Mouse (Mus musculus): ENCODE measurements around the gene Rbbp5. TPM values are rescaled to one million over a fixed set of nuclear protein-coding genes. Genes with fewer than 3 reads are reported as not detected.
"Not testable (repeated sequence)": the region's sequence is repeated elsewhere in the genome, so short reads cannot be mapped to it uniquely, and the experiment has no call there.

The Rbbp5 gene
- polyA plus RNA-seq, 1 experiment from 2014 or later = 41.9 TPM

DNA sequence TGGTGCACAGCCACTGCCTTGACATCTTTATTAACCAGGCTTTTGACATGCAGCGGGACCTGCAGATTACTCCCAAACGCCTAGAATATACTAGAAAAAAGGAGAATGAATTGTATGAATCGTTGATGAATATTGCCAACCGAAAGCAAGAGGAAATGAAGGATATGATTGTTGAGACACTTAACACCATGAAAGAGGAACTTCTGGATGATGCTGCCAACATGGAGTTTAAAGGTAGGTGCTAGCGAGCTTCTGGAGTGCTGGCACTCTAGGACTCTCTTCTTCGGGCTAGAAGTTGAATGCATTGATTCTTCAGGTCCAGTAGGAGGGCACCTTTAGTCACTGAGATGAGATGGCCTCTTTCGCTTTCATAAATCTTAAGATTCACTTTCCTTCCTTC is 27.4 kb upstream of the Rbbp5 start:
- H3K4me2 ChIP-seq (ENCODE audit: low read depth, low read length) = no peak overlapping the region
- no peaks in the 10 kb centered on the region for H3K9me3 ChIP-seq (ENCODE audit: control insufficient read depth, low read length)
- ATAC-seq (ENCODE audit: low read depth) = no peak
- no peak overlapping the region for H3K27ac ChIP-seq (ENCODE audit: low read depth, low read length)
- WGBS = 95% methylated on average over 7 of the region's 7 CpGs
- no peak overlapping the region for H3K4me3 ChIP-seq (ENCODE audit: low read depth, low read length)
- no peaks in the 10 kb centered on the region for H3K4me1 ChIP-seq (ENCODE audit: control insufficient read depth, insufficient read depth, low read length)
- no peaks in the 10 kb centered on the region for H3K27me3 ChIP-seq (ENCODE audit: control insufficient read depth, insufficient read depth, low read length)
- H3K9ac ChIP-seq (replicated peaks; ENCODE audit: low read depth, low read length) = no peak overlapping the region
- peaks cover 22% of the 10 kb centered on the region; the same call in 1 of the 2 replicates for H3K36me3 ChIP-seq (ENCODE audit: control insufficient read depth, insufficient read depth, low read length)

DNA sequence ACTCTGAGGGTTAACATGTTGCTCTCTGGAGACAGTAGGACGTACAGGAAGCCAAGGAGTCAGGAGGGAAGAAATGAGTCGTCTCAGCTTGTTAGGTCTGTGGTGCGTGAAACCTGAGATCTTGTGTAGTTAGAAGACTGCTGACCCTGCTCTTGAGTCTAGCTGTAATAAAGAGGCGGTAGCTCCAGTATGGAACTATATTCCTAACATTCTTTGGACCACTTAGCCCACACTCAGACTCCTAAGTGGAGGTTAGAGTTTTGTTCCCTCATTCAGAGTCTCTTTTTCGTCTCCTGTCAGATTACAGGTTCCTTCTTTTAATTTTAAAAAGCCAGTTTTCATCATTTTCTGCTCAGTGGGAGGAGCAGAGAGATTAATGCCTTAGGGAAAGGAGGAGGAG is 12.5 kb upstream of the Rbbp5 start:
- H3K9me3 ChIP-seq (ENCODE audit: control insufficient read depth, low read length) = no peaks in the 10 kb centered on the region
- H3K9ac ChIP-seq (replicated peaks; ENCODE audit: low read depth, low read length) = no peak overlapping the region
- no peaks in the 10 kb centered on the region for H3K27me3 ChIP-seq (ENCODE audit: control insufficient read depth, insufficient read depth, low read length)
- no peak overlapping the region for H3K27ac ChIP-seq (ENCODE audit: low read depth, low read length)
- no peak overlapping the region for H3K4me3 ChIP-seq (ENCODE audit: low read depth, low read length)
- no peaks in the 10 kb centered on the region for H3K4me1 ChIP-seq (ENCODE audit: control insufficient read depth, insufficient read depth, low read length)
- no peak for ATAC-seq (ENCODE audit: low read depth)
- no peak overlapping the region for H3K4me2 ChIP-seq (ENCODE audit: low read depth, low read length)
- 89% methylated on average over 5 of the region's 5 CpGs for WGBS
- peaks cover 22% of the 10 kb centered on the region; the same call in 1 of the 2 replicates for H3K36me3 ChIP-seq (ENCODE audit: control insufficient read depth, insufficient read depth, low read length)

DNA sequence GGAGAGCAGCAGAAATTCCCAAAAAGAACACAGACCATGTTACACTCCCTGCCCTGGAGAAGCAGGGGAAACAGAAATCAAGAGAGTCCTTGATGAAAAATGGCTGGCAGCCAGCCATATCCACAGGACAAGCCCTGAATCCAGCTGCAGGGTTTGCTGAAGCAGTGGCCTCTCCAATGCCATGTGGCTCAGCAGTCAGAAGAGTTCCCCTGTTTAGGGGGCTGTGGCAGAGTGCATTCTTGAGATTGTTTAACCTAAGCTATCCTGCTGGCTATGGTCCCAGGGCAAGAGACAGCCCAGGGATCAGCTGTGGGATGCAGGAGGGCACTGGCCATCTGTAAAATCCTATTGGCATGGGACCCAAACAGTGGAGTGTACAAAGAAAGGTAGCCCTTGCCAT is 8.2 kb upstream of the Rbbp5 start:
- no peak for ATAC-seq (ENCODE audit: low read depth)
- H3K4me1 ChIP-seq (ENCODE audit: control insufficient read depth, insufficient read depth, low read length) = no peaks in the 10 kb centered on the region
- H3K4me3 ChIP-seq (ENCODE audit: low read depth, low read length) = no peak overlapping the region

DNA sequence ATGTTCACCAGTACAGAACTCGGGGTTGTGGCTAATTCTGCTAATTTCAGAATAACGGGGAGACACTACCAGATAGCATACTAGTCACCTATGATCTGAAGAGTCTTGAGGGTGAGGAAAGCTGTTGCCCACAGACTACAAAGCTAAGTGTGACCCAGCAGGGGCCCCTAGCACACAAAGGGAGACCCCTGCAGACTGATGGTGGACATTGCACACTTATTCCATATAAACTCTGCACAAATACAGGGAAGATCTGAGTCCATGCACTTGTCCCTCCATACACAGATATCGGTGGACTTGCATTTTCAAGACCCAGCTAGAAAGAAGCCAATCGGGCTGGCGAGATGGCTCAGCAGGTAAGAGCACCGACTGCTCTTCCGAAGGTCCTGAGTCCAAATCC is 7.6 kb upstream of the Rbbp5 start:
- ATAC-seq (ENCODE audit: low read depth) = no peak
- H3K4me2 ChIP-seq (ENCODE audit: low read depth, low read length) = no peak overlapping the region
- H3K27ac ChIP-seq (ENCODE audit: low read depth, low read length) = no peak overlapping the region
- H3K27me3 ChIP-seq (ENCODE audit: control insufficient read depth, insufficient read depth, low read length) = no peaks in the 10 kb centered on the region
- no peaks in the 10 kb centered on the region for H3K9me3 ChIP-seq (ENCODE audit: control insufficient read depth, low read length)
- H3K4me1 ChIP-seq (ENCODE audit: control insufficient read depth, insufficient read depth, low read length) = no peaks in the 10 kb centered on the region
- no peak overlapping the region for H3K4me3 ChIP-seq (ENCODE audit: low read depth, low read length)
- H3K36me3 ChIP-seq (ENCODE audit: control insufficient read depth, insufficient read depth, low read length) = 0 out of 2 replicates have a peak, but pooled peaks cover 4% of the 10 kb centered on the region
- H3K9ac ChIP-seq (replicated peaks; ENCODE audit: low read depth, low read length) = no peak overlapping the region
- 92% methylated on average over 7 of the region's 7 CpGs for WGBS

More for the DNA sequence above, 8.2 kb upstream of the Rbbp5 start:
- Histone ChIP-seq H3K4me2 (ENCODE audit: low read depth, low read length) (no peak overlapping the region), H3K9ac (replicated peaks; ENCODE audit: low read depth, low read length) (no peak overlapping the region), H3K36me3 (ENCODE audit: control insufficient read depth, insufficient read depth, low read length) (0 out of 2 replicates have a peak, but pooled peaks cover 7% of the 10 kb centered on the region), H3K27me3 (ENCODE audit: control insufficient read depth, insufficient read depth, low read length) (no peaks in the 10 kb centered on the region), H3K27ac (ENCODE audit: low read depth, low read length) (no peak overlapping the region), H3K9me3 (ENCODE audit: control insufficient read depth, low read length) (no peaks in the 10 kb centered on the region)

DNA sequence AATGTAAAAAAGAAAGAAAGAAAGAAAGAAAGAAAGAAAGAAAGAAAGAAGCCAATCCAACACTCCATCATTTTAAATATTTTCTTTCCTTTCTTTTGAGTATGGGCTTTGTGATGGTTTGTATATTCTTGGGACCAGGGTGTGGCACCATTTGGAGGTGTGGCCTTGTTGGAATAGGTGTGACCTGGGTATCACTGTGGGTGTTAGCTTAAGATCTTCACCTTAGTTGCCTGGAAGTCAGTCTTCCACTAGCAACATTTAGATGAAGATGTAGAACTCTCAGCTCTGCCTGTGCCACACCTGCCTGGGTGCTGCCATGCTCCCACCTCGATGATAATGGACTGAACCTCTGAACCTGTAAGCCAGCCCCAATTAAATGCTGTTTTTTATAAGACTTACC is 7.1 kb upstream of the Rbbp5 start:
- not testable (repeated sequence) for H3K9me3 ChIP-seq (ENCODE audit: control insufficient read depth, low read length); H3K27me3 ChIP-seq (ENCODE audit: control insufficient read depth, insufficient read depth, low read length)

DNA sequence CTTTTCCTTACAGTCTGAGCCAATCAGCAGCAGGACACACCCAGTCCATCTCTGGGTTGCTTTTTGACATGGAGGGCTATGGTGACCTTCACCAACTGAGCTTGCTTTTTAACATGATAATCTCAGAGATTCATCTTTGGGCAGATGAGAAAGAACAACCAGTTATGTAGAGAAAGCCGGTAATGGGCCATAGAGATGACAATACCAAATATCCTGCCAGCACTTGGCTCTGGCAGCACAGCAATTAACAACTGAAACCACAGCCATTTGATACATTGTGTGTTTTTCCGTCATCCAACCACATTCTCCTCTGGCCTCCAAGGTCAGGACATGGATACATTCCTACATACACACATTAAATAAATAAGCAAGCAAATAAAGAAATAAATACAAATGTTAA is 6.1 kb upstream of the Rbbp5 start:
- H3K27me3 ChIP-seq (ENCODE audit: control insufficient read depth, insufficient read depth, low read length) = no peaks in the 10 kb centered on the region
- H3K9ac ChIP-seq (replicated peaks; ENCODE audit: low read depth, low read length) = no peak overlapping the region
- no peak for ATAC-seq (ENCODE audit: low read depth)
- H3K4me1 ChIP-seq (ENCODE audit: control insufficient read depth, insufficient read depth, low read length) = peaks cover 5% of the 10 kb centered on the region; the same call in 1 of the 2 replicates
- H3K36me3 ChIP-seq (ENCODE audit: control insufficient read depth, insufficient read depth, low read length) = 0 out of 2 replicates have a peak, but pooled peaks cover 4% of the 10 kb centered on the region
- H3K4me3 ChIP-seq (ENCODE audit: low read depth, low read length) = no peak overlapping the region
- no peak overlapping the region for H3K27ac ChIP-seq (ENCODE audit: low read depth, low read length)
- no peak overlapping the region for H3K4me2 ChIP-seq (ENCODE audit: low read depth, low read length)
- H3K9me3 ChIP-seq (ENCODE audit: control insufficient read depth, low read length) = no peaks in the 10 kb centered on the region
- 94% methylated on average over 2 of the region's 2 CpGs for WGBS

More for the DNA sequence above, 7.1 kb upstream of the Rbbp5 start:
- H3K4me2 ChIP-seq (ENCODE audit: low read depth, low read length); H3K27ac ChIP-seq (ENCODE audit: low read depth, low read length); H3K9ac ChIP-seq (replicated peaks; ENCODE audit: low read depth, low read length); H3K36me3 ChIP-seq (ENCODE audit: control insufficient read depth, insufficient read depth, low read length); H3K4me3 ChIP-seq (ENCODE audit: low read depth, low read length); H3K4me1 ChIP-seq (ENCODE audit: control insufficient read depth, insufficient read depth, low read length); ATAC-seq (ENCODE audit: low read depth): not testable (repeated sequence)
- 96% methylated on average over 1 of the region's 1 CpGs for WGBS

DNA sequence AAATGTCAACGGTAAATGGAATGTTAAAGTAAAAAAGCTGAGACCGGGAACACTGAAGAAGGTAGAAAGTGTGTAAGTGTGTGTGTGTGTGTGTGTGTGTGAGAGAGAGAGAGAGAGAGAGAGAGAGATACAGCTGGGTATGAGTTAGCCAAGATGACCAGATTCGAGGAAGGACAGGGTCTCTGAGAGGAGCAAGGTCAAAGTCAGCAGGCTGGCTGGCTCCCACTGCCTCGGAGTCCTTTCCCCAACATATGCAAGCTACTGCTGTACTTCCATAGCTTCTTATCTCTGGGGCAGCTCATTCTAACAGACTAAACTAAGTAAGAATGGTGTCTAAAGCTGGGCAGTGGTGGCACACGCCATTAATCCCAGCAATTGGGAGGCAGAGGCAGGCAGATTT is 5.7 kb upstream of the Rbbp5 start:
- Histone ChIP-seq H3K4me3 (ENCODE audit: low read depth, low read length) (no peak overlapping the region), H3K4me1 (ENCODE audit: control insufficient read depth, insufficient read depth, low read length) (peaks cover 8% of the 10 kb centered on the region; the same call in 1 of the 2 replicates), H3K4me2 (ENCODE audit: low read depth, low read length) (no peak overlapping the region), H3K9ac (replicated peaks; ENCODE audit: low read depth, low read length) (no peak overlapping the region), H3K9me3 (ENCODE audit: control insufficient read depth, low read length) (no peaks in the 10 kb centered on the region), H3K27ac (ENCODE audit: low read depth, low read length) (no peak overlapping the region), H3K27me3 (ENCODE audit: control insufficient read depth, insufficient read depth, low read length) (no peaks in the 10 kb centered on the region), H3K36me3 (ENCODE audit: control insufficient read depth, insufficient read depth, low read length) (0 out of 2 replicates have a peak, but pooled peaks cover 4% of the 10 kb centered on the region)
- 94% methylated on average over 5 of the region's 5 CpGs for WGBS
- ATAC-seq (ENCODE audit: low read depth) = no peak

DNA sequence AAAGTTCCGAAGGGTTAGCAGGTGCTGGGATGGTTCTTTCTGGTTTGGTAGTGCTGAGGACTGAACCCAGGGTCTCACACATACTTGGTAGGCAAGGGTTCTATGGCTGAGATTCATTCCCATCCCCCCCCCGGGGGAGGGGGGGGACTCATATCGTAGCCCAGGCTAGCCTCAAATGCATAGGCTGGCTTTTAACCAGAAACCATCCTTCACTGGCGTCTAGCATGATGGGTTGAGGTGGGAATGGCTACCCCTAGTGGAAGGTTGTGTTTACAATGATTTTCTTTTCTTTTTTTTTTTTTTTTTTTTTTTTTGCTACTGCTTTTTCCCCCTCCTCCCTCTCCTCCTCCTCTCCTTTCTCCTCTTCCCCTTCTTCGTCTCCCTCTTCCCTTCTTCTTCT is 4.6 kb upstream of the Rbbp5 start:
- Histone ChIP-seq H3K27ac (ENCODE audit: low read depth, low read length) (no peak overlapping the region), H3K36me3 (ENCODE audit: control insufficient read depth, insufficient read depth, low read length) (no peaks in the 10 kb centered on the region), H3K4me2 (ENCODE audit: low read depth, low read length) (no peak overlapping the region), H3K9ac (replicated peaks; ENCODE audit: low read depth, low read length) (no peak overlapping the region), H3K4me1 (ENCODE audit: control insufficient read depth, insufficient read depth, low read length) (peaks cover 8% of the 10 kb centered on the region; the same call in 1 of the 2 replicates), H3K9me3 (ENCODE audit: control insufficient read depth, low read length) (no peaks in the 10 kb centered on the region), H3K27me3 (ENCODE audit: control insufficient read depth, insufficient read depth, low read length) (no peaks in the 10 kb centered on the region), H3K4me3 (ENCODE audit: low read depth, low read length) (no peak overlapping the region)
- 60% methylated on average over 5 of the region's 5 CpGs for WGBS
- no peak for ATAC-seq (ENCODE audit: low read depth)

DNA sequence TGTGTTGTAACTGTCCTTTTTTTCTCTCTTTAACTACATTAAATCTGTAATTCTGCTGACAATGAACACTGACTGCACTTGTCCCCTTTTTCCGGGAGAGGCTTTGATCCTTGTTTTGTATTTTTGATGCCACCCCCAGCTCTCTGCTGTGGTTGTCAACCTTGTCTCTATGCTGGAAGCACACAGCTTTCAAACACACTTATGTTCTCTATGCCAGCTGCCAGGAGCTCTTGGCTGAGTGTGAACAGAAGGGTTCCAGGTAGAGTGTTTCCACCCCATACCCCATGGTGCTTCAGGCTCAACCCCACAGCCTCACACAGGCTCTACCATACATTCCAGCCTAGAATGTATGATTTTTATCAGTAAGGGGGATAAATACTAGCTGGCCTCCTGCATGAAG is 2.7 kb upstream of the Rbbp5 start:
- H3K36me3 ChIP-seq (ENCODE audit: control insufficient read depth, insufficient read depth, low read length) = no peaks in the 10 kb centered on the region
- H3K4me3 ChIP-seq (ENCODE audit: low read depth, low read length) = no peak overlapping the region
- peaks cover 24% of the 10 kb centered on the region for H3K4me1 ChIP-seq (ENCODE audit: control insufficient read depth, insufficient read depth, low read length)
- no peaks in the 10 kb centered on the region for H3K27me3 ChIP-seq (ENCODE audit: control insufficient read depth, insufficient read depth, low read length)
- H3K4me2 ChIP-seq (ENCODE audit: low read depth, low read length) = no peak overlapping the region
- no peaks in the 10 kb centered on the region for H3K9me3 ChIP-seq (ENCODE audit: control insufficient read depth, low read length)
- no peak overlapping the region for H3K27ac ChIP-seq (ENCODE audit: low read depth, low read length)
- ATAC-seq (ENCODE audit: low read depth) = no peak
- H3K9ac ChIP-seq (replicated peaks; ENCODE audit: low read depth, low read length) = no peak overlapping the region
- 85% methylated on average over 1 of the region's 1 CpGs for WGBS
